Mouse (Mus musculus) embryonic facial prominence, embryonic 14.5 days (tissue): Measurements from ENCODE around the gene Arid1a. TPM values are rescaled to one million over a fixed set of nuclear protein-coding genes. Genes with fewer than 3 reads are reported as not detected.
A peak's percentile ranks its signal among the peaks of the same experiment; 100 is the strongest.
"Not testable (repeated sequence)": the region's sequence is repeated elsewhere in the genome, so short reads cannot be mapped to it uniquely, and the experiment has no call there.

Experiments used
- ATAC-seq: fragments of 200-750 bp; cut with Nextera tagmentation; 2 replicates; pipeline ENCODE4 v1.8.0; 2017; ENCODE audit warnings: low read depth, moderate number of reproducible peaks, moderate TSS enrichment
- DNase-seq: peaks from one replicate; pipeline ENCODE4 v3.0.0-alpha.2; 2015; ENCODE audit warnings: low spot score
- H3K27ac ChIP-seq: fragments of 300-500 bp; sonication (generic); replicated peaks from 2 replicates; pipeline ENCODE4 v1.5.1; 2014; ENCODE audit warnings: low read depth, mild to moderate bottlenecking, low read length, moderate library complexity
- H3K27me3 ChIP-seq: fragments of 300-500 bp; sonication (generic); replicated peaks from 2 replicates; pipeline ENCODE4 v1.6.1; 2014; ENCODE audit warnings: low read length; ENCODE audit not compliant: control insufficient read depth, insufficient read depth
- H3K36me3 ChIP-seq: fragments of 300-500 bp; sonication (generic); 2 replicates; pipeline ENCODE4 v1.6.1; 2014; ENCODE audit warnings: low read length, mixed read lengths; ENCODE audit not compliant: control insufficient read depth, insufficient read depth
- H3K4me1 ChIP-seq: fragments of 300-500 bp; sonication (generic); 2 replicates; pipeline ENCODE4 v1.6.1; 2014; ENCODE audit warnings: antibody characterized with exemption, low read length; ENCODE audit not compliant: control insufficient read depth, insufficient read depth
- H3K4me2 ChIP-seq: fragments of 300-500 bp; sonication (generic); 2 replicates; pipeline ENCODE4 v1.6.1; 2014; ENCODE audit warnings: low read depth, mild to moderate bottlenecking, low read length, moderate library complexity, mixed read lengths
- H3K4me3 ChIP-seq: fragments of 300-500 bp; sonication (generic); 2 replicates; pipeline ENCODE4 v1.5.1; 2014; ENCODE audit warnings: low read depth, mild to moderate bottlenecking, low read length
- H3K9ac ChIP-seq: fragments of 300-500 bp; sonication (generic); 2 replicates; pipeline ENCODE4 v1.6.1; 2014; ENCODE audit warnings: low read depth, mild to moderate bottlenecking, low read length, moderate library complexity, mixed read lengths
- H3K9me3 ChIP-seq: fragments of 300-500 bp; sonication (generic); 2 replicates; pipeline ENCODE4 v1.6.1; 2016; ENCODE audit warnings: low read length; ENCODE audit not compliant: control insufficient read depth
- WGBS: fragments of 180-500 bp; shearing (Covaris S2); extraction: QIAGEN DNeasy Blood & Tissue Kit; methylation state at CpG from one replicate; pipeline ENCODE4 v1.1.7; 2014; 5-methylcytosine and 5-hydroxymethylcytosine counted together
- polyA plus RNA-seq: library from polyadenylated mRNA; unstranded; fragments of >200 nt; fragmentation: Nextera tagmentation; extraction: Ambion mirVana; gene quantifications from 2 replicates; pipeline ENCODE4 v1.2.1, GENCODE M21; 2014

The Arid1a gene
- polyA plus RNA-seq, 1 experiment from 2014 or later: 29.1 TPM

DNA sequence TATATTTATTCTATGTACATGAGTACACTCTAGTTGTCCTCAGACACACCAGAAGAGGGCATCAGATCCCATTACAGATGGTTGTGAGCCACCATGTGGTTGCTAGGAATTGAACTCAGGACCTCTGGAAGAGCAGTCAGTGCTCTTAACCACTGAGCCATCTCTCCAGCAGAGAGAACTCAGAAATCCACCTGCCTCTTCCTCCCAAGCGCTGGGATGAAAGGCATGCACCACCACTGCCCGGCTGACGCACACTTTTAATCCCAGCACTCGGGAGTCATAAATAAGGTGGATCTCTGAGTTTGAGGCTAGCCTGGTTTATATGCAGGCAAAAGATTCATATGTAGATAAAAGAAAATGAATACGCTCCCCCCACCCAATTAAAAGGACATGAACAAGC, 107.1 kb downstream of the Arid1a start:
- DNase-seq, H3K27me3 ChIP-seq, H3K9ac ChIP-seq, H3K36me3 ChIP-seq, H3K27ac ChIP-seq, ATAC-seq, H3K4me1 ChIP-seq, H3K9me3 ChIP-seq: not testable (repeated sequence)
- Histone ChIP-seq H3K4me2 (peak overlapping the region; percentile 46), H3K4me3 (peak overlapping the region; percentile 27)
- 82% methylated on average over 5 of the region's 5 CpGs for WGBS

DNA sequence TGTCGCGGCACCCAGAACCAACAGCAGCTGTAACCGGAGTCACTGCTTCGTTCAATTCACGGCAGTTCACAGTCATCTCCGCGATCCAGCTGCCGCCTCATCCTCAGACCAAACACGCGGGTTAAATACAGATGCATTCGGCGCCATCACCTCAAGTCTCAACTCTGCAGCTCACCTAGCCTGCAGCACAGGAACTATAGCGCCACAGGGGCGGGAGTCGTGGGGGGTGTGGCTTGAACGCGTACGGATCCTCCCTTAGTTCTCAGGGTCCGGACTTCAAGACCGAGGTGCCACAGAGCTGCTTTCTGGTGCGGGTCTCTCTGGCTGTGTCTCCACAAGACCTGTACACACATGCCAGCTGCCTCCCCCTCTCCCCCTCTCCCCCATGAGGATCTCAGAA, 110.9 kb downstream of the Arid1a start:
- Histone ChIP-seq H3K27me3 (no peaks in the 10 kb centered on the region), H3K27ac (no peak overlapping the region), H3K4me3 (no peak overlapping the region), H3K4me2 (peak overlapping the region; percentile 28), H3K36me3 (no peaks in the 10 kb centered on the region), H3K4me1 (no peaks in the 10 kb centered on the region), H3K9ac (0 out of 2 replicates have a peak overlapping the region, but pooled peaks have one; percentile 19), H3K9me3 (peaks cover 20% of the 10 kb centered on the region)
- DNase-seq (no peak), ATAC-seq (no peak)
- 43% methylated on average over 21 of the region's 21 CpGs for WGBS

DNA sequence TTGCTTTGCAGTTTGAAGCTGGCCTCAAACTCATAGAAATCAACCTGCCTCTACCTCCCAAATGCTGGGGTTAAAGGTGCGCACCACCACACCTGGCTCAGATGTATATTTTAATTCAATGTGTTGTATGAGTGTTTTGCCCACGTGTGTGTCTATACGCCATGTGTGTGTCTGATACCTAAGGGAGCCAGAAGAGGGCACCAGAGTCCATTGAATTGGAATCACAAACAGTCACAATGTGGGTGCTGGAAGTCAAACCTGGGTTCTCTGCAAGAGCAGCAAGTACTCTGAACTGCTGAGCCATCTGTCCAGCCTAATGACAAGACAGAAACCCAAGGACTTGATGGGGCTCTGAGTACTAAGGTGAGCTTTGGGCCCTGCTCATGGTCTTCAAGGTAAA, 111.4 kb downstream of the Arid1a start:
- Histone ChIP-seq H3K27ac (no peak overlapping the region), H3K4me3 (no peak overlapping the region), H3K9me3 (peaks cover 20% of the 10 kb centered on the region), H3K4me1 (no peaks in the 10 kb centered on the region), H3K36me3 (no peaks in the 10 kb centered on the region), H3K9ac (no peak overlapping the region), H3K27me3 (no peaks in the 10 kb centered on the region), H3K4me2 (no peak overlapping the region)
- no peak for ATAC-seq
- no peak for DNase-seq
- WGBS: 84% methylated on average over 3 of the region's 3 CpGs

DNA sequence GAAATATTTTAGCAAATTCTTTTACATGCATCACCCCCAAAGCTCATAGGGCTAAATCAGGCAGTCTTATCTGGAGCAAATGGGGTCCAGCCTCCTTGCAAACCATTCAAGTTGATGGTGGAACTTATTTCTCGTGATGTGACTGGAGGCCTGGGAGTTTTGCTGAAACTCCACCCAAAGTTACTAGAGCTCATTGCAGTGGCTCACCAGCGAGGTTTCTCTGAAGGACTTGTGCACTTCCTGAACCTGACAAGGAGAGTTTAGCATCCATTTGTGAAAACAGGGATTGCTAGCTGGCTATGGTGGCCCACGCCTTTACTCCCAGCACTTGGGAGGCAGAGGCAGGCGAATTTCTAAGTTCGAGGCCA, 122.5 kb downstream of the Arid1a start:
- WGBS: 78% methylated on average over 5 of the region's 5 CpGs
- no peaks in the 10 kb centered on the region for H3K9me3 ChIP-seq
- ATAC-seq: no peak
- no peak overlapping the region for H3K9ac ChIP-seq
- H3K27ac ChIP-seq: no peak overlapping the region
- no peaks in the 10 kb centered on the region for H3K36me3 ChIP-seq
- DNase-seq: no peak
- no peaks in the 10 kb centered on the region for H3K27me3 ChIP-seq
- peaks cover 14% of the 10 kb centered on the region for H3K4me1 ChIP-seq
- no peak overlapping the region for H3K4me3 ChIP-seq
- no peak overlapping the region for H3K4me2 ChIP-seq

DNA sequence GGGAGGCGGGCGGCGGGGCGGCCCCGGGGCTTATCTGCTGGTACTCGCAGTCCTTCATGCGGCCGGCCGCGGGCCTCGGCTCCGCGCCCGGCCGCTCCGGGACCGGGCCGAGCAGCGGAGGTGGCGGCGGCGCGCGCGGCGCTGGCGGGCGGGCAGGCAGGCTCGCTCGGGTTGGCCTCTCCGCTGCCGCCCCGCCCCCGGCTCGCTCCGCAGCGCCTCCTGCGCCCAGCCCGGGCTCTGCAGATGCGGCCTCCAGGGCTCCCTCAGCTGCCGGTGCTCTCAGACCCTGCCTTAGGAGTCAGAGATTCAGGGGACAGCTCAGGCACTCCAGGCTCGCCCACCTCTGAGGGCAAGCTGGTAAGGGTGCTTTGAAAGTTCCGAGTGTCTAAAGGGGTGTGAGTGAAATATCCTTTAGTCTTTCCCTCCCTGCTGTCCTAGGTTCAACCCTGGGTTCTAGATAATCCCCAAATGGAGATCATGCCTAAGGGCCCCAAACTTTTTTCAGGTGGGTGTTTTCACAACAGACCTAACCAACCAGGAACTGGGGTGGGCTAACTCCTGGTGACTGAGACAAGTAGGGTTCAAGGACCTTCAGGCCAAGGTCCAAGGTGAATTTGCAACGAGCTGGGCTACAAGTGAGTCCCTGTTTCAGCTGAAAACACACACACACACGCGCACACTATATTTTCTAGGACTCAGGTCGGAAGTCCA, 123.1 kb downstream of the Arid1a start:
- WGBS: 56% methylated on average over 6 of the region's 47 CpGs
- H3K9me3 ChIP-seq: no peaks in the 10 kb centered on the region
- H3K4me2 ChIP-seq: peak overlapping the region; percentile 93
- H3K27ac ChIP-seq: peak overlapping the region; percentile 84
- ATAC-seq (peak; percentile 96), DNase-seq (peak; percentile 79)
- H3K27me3 ChIP-seq: no peaks in the 10 kb centered on the region
- peak overlapping the region; percentile 88 for H3K9ac ChIP-seq
- H3K4me3 ChIP-seq: peak overlapping the region; percentile 78
- H3K36me3 ChIP-seq: no peaks in the 10 kb centered on the region
- H3K4me1 ChIP-seq: peaks cover 14% of the 10 kb centered on the region

DNA sequence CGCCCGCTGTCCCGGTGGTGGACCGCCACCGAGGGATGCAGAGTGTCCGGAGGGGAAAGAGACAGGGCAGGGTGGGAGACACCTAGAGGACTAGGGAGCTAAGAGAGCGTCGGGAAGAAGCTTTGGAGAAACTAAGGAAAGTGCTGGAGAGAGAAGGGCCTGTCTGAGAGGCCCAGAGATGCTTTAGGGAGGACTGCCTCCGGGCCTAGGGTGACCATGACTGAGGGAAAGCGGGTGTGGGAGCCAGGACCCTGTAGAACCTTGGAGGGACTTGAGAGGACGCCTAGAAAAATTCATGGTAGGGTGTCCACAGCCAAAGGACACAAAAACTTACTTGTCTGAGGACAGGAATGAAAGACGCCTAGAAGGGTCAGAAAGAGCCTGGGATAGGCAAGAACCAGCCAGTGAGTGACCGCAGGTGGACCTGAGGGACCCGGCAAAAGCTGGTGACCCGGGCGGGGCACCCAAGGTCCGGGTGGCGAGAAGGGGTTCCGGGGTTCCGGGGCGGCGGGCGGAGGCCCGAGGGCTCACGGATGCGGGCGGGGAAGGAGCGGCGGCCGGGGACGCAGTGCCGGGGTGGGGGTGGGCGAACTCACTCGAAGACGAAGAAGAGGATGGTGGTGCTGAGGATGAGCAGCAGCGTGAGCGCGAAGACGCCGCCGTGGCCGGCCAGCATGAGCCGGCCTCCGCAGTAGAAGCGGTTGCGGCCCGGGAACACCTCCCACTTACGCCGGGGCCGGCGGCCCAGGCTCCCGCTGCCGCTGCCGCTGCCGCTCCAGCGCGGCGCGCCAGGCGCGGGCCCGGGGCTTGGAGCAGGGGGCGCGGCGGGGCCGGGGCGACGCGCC, 123.9 kb downstream of the Arid1a start:
- peak; percentile 48 for DNase-seq
- H3K4me1 ChIP-seq: peaks cover 14% of the 10 kb centered on the region

DNA sequence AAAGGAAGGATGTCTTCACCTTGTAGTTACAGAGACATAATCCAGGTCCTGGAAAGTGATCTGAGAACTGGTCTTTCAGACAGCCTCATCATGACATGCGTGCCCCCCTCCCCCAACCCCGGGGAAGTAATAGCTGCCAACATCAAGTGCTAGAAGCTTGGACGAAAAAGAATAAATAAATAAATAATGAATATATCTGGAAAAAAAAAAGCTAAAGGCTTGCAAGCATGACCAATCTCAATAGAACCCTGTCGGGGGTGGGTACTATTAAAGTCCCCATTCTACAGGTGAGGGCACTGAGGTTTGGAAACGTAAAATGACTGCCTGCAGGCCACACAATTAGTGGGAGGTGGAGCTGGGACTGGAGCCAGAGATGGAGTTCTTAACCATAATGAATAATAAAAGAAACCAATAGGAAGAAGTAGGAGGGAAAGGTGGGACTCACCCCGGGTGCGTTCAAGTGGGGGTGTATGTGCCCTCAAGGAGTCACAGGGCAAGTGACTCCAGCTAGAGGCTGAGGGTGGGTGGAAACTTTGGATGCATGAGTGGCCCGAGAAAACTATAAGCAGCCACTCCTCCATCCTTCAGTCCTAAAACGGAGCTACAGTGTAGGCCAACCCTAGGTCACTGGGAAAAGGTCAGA, 124.7 kb downstream of the Arid1a start:
- DNase-seq: no peak

More for the DNA sequence above, 123.9 kb downstream of the Arid1a start:
- WGBS: 4% methylated on average over 21 of the region's 69 CpGs
- Histone ChIP-seq H3K27ac (peak overlapping the region; percentile 84), H3K4me2 (peak overlapping the region; percentile 93), H3K36me3 (no peaks in the 10 kb centered on the region), H3K9ac (peak overlapping the region; percentile 88), H3K27me3 (no peaks in the 10 kb centered on the region), H3K4me3 (peak overlapping the region; percentile 78), H3K9me3 (no peaks in the 10 kb centered on the region)
- ATAC-seq: peak; percentile 82

DNA sequence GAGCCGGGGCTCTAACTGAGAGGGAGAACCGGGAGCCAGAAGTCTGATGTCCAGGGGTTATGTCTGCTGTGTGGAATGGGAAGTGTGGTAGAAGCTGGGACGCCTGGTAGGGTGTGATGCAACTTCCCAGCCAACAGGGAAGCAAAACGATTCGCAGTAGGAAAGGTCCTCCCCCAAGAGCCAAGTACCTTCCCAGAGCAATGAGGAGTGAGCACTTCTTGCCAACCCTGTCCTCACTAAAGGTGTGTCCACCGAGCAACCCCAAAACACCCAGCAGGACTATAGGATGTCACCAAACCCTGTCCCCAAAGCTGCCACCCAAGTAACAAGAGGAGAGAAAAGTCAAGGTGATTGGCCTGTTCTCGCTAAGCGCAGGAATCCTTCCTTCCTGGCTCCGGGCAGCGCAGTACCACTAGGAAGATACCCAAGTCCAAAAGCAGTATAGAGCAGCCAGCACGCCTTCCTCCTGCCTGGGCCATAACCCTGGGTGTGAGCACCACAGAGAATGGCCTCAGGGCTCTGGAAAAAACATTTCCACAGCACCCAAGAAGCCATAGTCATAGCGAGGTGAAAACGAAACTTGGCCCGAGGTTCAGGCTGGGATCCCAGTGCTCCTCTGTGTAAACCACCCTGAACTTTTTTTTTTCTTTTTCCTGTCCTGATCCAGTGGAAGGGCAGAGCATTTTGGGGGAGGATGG, 125.3 kb downstream of the Arid1a start:
- 76% methylated on average over 14 of the region's 14 CpGs for WGBS
- peaks cover 14% of the 10 kb centered on the region for H3K4me1 ChIP-seq
- H3K27me3 ChIP-seq: no peaks in the 10 kb centered on the region
- H3K27ac ChIP-seq: no peak overlapping the region
- DNase-seq: no peak
- ATAC-seq: no peak
- H3K4me2 ChIP-seq: peak overlapping the region; percentile 93
- peak overlapping the region; percentile 31; the same call in 1 of the 2 replicates for H3K9ac ChIP-seq
- no peaks in the 10 kb centered on the region for H3K9me3 ChIP-seq
- peaks cover 9% of the 10 kb centered on the region for H3K36me3 ChIP-seq
- H3K4me3 ChIP-seq: peak overlapping the region; percentile 78; the same call in 1 of the 2 replicates

More for the DNA sequence above, 124.7 kb downstream of the Arid1a start:
- peaks cover 14% of the 10 kb centered on the region for H3K4me1 ChIP-seq
- peak overlapping the region; percentile 84; the same call in 1 of the 2 replicates for H3K27ac ChIP-seq
- H3K4me3 ChIP-seq: peak overlapping the region; percentile 78
- H3K27me3 ChIP-seq: no peaks in the 10 kb centered on the region
- ATAC-seq: no peak
- peak overlapping the region; percentile 88 for H3K9ac ChIP-seq
- no peaks in the 10 kb centered on the region for H3K9me3 ChIP-seq
- H3K4me2 ChIP-seq: peak overlapping the region; percentile 93
- WGBS: 33% methylated on average over 9 of the region's 9 CpGs
- peaks cover 4% of the 10 kb centered on the region for H3K36me3 ChIP-seq
